Mouse (Mus musculus): ENCODE results near the gene Col16a1. TPM values are rescaled to one million over a fixed set of nuclear protein-coding genes. Genes with fewer than 3 reads are reported as not detected.
A peak's percentile ranks its signal among the peaks of the same experiment; 100 is the strongest.

Gene Col16a1
- total and polyA plus RNA-seq, 3 experiments, result 0.25 to 0.50 TPM; not detected in 1

DNA sequence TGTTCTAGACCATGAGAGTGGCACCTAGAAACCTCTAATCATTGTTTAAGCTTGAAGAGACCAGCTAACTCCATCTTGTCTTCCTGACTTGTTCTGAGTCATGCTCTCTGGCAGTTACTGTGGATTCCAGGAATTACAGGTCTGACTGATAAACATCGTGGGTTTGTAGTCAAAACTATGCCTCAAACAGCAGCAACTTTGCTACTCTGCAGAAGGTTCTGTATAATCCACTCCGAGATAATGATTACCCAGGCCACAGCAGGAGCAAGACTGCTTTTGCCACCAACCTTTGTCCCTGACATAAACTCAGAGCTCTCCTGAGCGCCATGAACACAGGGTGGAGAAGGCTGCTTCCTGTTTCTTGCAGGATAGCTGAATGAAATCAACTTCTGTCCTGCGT is 56.9 kb downstream of the Col16a1 start:
- peaks cover 0 to 9% of the 10 kb centered on the region in 2 experiments; a peak in 2 of 4 replicates for H3K36me3 ChIP-seq (ENCODE audit: control insufficient read depth in 1 of 2, insufficient read depth in 2 of 2, low read length in 2 of 2)
- TF ChIP-seq POLR2AphosphoS5 (IDR thresholded peaks at IDR 0.05; ENCODE audit: borderline replicate concordance, low read depth, low read length) (no peak), NELFE (IDR thresholded peaks at IDR 0.05; ENCODE audit: low read depth, low read length) (no peak), UBTF (IDR thresholded peaks at IDR 0.05; ENCODE audit: borderline replicate concordance, insufficient read depth, low read depth, low read length) (no peak), ELF1 (IDR thresholded peaks at IDR 0.05; ENCODE audit: low read depth, low read length) (no peak), USF1 (IDR thresholded peaks at IDR 0.05; ENCODE audit: low read depth, low read length) (no peak), POLR2AphosphoS2 (IDR thresholded peaks at IDR 0.05; ENCODE audit: low read length) (no peak), RAD21 (IDR thresholded peaks at IDR 0.05; ENCODE audit: low read depth, low read length) (no peak), E2F4 (IDR thresholded peaks at IDR 0.05; ENCODE audit: borderline replicate concordance, low read depth, low read length) (no peak), SIN3A (IDR thresholded peaks at IDR 0.05; ENCODE audit: low read length) (no peak), TCF12 (IDR thresholded peaks at IDR 0.05; ENCODE audit: low read depth, low read length) (no peak)
- no peaks in the 10 kb centered on the region; the same call in 1 of the 2 replicates for H3K79me2 ChIP-seq (ENCODE audit: control insufficient read depth, insufficient read depth, low read length, poor library complexity)
- H3K9ac ChIP-seq (ENCODE audit: control insufficient read depth, low read depth, low read length, poor library complexity, severe bottlenecking), result no peak overlapping the region
- H3K4me1 ChIP-seq (ENCODE audit: control insufficient read depth in 1 of 2, insufficient read depth in 2 of 2, low read length in 2 of 2), result peaks cover 0 to 15% of the 10 kb centered on the region in 2 experiments; a peak in 3 of 4 replicates
- DNase-seq (ENCODE audit: low read depth, low spot score), result peak; percentile 43
- no peaks in the 10 kb centered on the region for H3K27me3 ChIP-seq (ENCODE audit: control insufficient read depth in 1 of 2, insufficient read depth in 2 of 2, low read length in 2 of 2)
- no peak overlapping the region for H3K4me3 ChIP-seq (ENCODE audit: control insufficient read depth in 1 of 2, insufficient read depth in 1 of 2, low read depth in 2 of 2, low read length in 2 of 2)
- H3K27ac ChIP-seq (ENCODE audit: control insufficient read depth, low read depth, low read length), result peak overlapping the region; percentile 43; the same call in 1 of the 2 replicates
- no peaks in the 10 kb centered on the region for H3K9me3 ChIP-seq (replicated peaks; ENCODE audit: insufficient read depth, low read length)

DNA sequence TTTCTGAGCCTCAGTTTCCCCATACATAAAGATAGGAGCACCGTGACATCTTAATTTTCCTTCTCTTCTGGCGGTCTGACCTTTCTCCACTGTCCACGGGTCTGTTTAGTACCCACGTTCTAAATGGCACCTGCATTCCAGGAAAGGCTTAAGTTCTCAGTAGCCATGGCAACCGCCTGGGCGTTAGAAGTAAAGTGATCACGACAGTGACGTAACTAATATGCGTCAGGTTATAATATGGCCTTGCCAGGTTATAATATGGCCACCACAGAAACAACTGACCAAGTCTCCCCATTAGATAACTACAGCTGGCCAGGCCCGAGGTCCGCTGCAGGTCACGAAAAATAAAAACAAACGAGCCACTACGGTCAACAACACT is 59.4 kb downstream of the Col16a1 start:
- peaks cover 0 to 15% of the 10 kb centered on the region in 2 experiments; a peak in 3 of 4 replicates for H3K4me1 ChIP-seq (ENCODE audit: control insufficient read depth in 1 of 2, insufficient read depth in 2 of 2, low read length in 2 of 2)
- H3K36me3 ChIP-seq (ENCODE audit: control insufficient read depth in 1 of 2, insufficient read depth in 2 of 2, low read length in 2 of 2), result peaks cover 0 to 11% of the 10 kb centered on the region in 2 experiments; a peak in 2 of 4 replicates
- no peaks in the 10 kb centered on the region for H3K9me3 ChIP-seq (replicated peaks; ENCODE audit: insufficient read depth, low read length)
- H3K79me2 ChIP-seq (ENCODE audit: control insufficient read depth, insufficient read depth, low read length, poor library complexity), result no peaks in the 10 kb centered on the region; the same call in 1 of the 2 replicates
- peak overlapping the region; percentile 57 for H3K9ac ChIP-seq (ENCODE audit: control insufficient read depth, low read depth, low read length, poor library complexity, severe bottlenecking)
- H3K4me3 ChIP-seq (ENCODE audit: control insufficient read depth in 1 of 2, insufficient read depth in 1 of 2, low read depth in 2 of 2, low read length in 2 of 2), result peak overlapping the region; percentile 88 to 93
- DNase-seq (ENCODE audit: low read depth, low spot score), result no peak
- no peaks in the 10 kb centered on the region for H3K27me3 ChIP-seq (ENCODE audit: control insufficient read depth in 1 of 2, insufficient read depth in 2 of 2, low read length in 2 of 2)
- peak overlapping the region; percentile 36 for H3K27ac ChIP-seq (ENCODE audit: control insufficient read depth, low read depth, low read length)
- TF ChIP-seq MAZ (IDR thresholded peaks at IDR 0.05; ENCODE audit: low read depth, low read length), result no peak
- TF ChIP-seq ZC3H11A (IDR thresholded peaks at IDR 0.05; ENCODE audit: low read depth, low read length), result no peak
- no peak for TF ChIP-seq ELF1 (IDR thresholded peaks at IDR 0.05; ENCODE audit: low read depth, low read length)
- TF ChIP-seq MEF2A (IDR thresholded peaks at IDR 0.05; ENCODE audit: extremely low read depth, insufficient replicate concordance, low read depth, low read length, poor library complexity, severe bottlenecking), result no peak
- TF ChIP-seq SMC3 (IDR thresholded peaks at IDR 0.05; ENCODE audit: low read depth, low read length), result no peak
- TF ChIP-seq POLR2A (IDR thresholded peaks at IDR 0.05; ENCODE audit: control insufficient read depth in 1 of 2, insufficient read depth in 1 of 2, low read depth in 1 of 2, low read length in 2 of 2, poor library complexity in 1 of 2), result no peak
- TF ChIP-seq HCFC1 (IDR thresholded peaks at IDR 0.05; ENCODE audit: low read depth, low read length), result no peak
- TF ChIP-seq MAX (IDR thresholded peaks at IDR 0.05; ENCODE audit: low read length), result no peak
- no peak for TF ChIP-seq POLR2AphosphoS5 (IDR thresholded peaks at IDR 0.05; ENCODE audit: borderline replicate concordance, low read depth, low read length)
- TF ChIP-seq ZNF384 (IDR thresholded peaks at IDR 0.05; ENCODE audit: low read depth, low read length), result no peak
- no peak for TF ChIP-seq TBP (IDR thresholded peaks at IDR 0.05; ENCODE audit: low read depth, low read length)
